Mouse (Mus musculus): ENCODE results near the gene Wbp1. TPM values are rescaled to one million over a fixed set of nuclear protein-coding genes. Genes with fewer than 3 reads are reported as not detected.

Gene Wbp1
- total and polyA plus RNA-seq, 3 experiments = 42.4 to 72.8 TPM; not detected in 1

DNA sequence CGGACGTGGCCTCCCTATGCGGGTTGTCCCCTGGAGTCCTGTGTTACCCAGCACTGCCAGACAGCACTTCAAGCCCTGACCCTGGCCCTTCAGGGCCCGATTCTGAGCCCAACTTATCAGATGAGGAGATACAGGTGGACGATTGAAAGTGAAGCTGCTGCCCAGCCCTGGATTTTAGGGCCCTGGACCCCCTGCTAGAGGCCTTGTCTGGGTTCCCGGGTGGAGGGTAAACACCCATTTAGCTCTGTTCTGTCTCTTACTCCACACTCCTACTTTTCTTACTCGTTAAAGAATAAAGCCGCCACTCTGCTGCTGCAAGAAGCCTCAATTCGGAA is 33.5 kb downstream of the Wbp1 start:
- TF ChIP-seq MAZ (IDR thresholded peaks at IDR 0.05; ENCODE audit: low read depth, low read length) (no peak), TCF12 (IDR thresholded peaks at IDR 0.05; ENCODE audit: low read depth, low read length) (no peak)
- Histone ChIP-seq H3K9me3 (replicated peaks; ENCODE audit: insufficient read depth, low read length) (no peaks in the 10 kb centered on the region), H3K36me3 (ENCODE audit: control insufficient read depth in 1 of 2, insufficient read depth in 2 of 2, low read length in 2 of 2) (no peaks in the 10 kb centered on the region), H3K4me1 (ENCODE audit: control insufficient read depth in 1 of 2, insufficient read depth in 2 of 2, low read length in 2 of 2) (no peaks in the 10 kb centered on the region), H3K9ac (ENCODE audit: control insufficient read depth, low read depth, low read length, poor library complexity, severe bottlenecking) (no peak overlapping the region), H3K27ac (ENCODE audit: control insufficient read depth, low read depth, low read length) (no peak overlapping the region), H3K79me2 (ENCODE audit: control insufficient read depth, insufficient read depth, low read length, poor library complexity) (no peaks in the 10 kb centered on the region), H3K27me3 (ENCODE audit: control insufficient read depth in 1 of 2, insufficient read depth in 2 of 2, low read length in 2 of 2) (peaks cover 2 to 4% of the 10 kb centered on the region in 2 experiments; a peak in 2 of 4 replicates), H3K4me3 (ENCODE audit: control insufficient read depth in 1 of 2, insufficient read depth in 1 of 2, low read depth in 2 of 2, low read length in 2 of 2) (no peak overlapping the region)
- no peak for DNase-seq (ENCODE audit: low read depth, low spot score)

DNA sequence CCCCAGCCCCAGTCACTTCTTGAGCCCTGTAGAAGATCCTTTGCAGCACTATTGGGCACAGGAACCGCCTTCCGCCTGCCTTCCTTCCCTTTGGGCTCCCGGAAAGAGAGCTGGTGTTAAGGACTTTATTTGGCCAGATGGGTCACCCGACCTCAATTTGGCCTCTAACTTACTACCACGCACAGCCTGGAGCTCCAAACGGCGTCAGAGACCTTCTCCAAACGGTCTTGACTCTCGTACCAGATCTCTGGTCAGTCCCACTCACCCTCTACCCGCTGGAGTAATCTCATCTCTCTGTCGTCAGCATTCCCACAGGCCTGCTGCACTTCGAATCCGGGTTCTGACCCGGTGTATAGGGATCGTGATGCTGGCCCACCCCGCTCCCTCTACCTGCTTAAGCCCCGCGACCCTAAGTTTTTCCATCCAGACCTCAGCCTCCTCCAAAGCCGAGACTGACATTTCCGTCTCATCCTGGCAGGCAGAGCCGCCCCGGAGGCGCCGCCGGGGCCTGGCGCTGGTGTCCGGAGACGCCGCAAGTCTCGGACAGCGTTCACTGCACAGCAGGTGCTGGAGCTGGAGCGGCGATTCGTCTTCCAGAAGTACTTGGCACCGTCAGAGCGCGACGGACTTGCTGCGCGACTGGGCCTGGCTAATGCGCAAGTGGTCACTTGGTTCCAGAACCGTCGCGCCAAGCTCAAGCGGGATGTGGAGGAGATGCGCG is 34.0 kb downstream of the Wbp1 start:
- H3K27me3 ChIP-seq (ENCODE audit: control insufficient read depth in 1 of 2, insufficient read depth in 2 of 2, low read length in 2 of 2) = peaks cover 2 to 4% of the 10 kb centered on the region in 2 experiments; a peak in 2 of 4 replicates
- H3K27ac ChIP-seq (ENCODE audit: control insufficient read depth, low read depth, low read length) = no peak overlapping the region
- H3K36me3 ChIP-seq (ENCODE audit: control insufficient read depth in 1 of 2, insufficient read depth in 2 of 2, low read length in 2 of 2) = no peaks in the 10 kb centered on the region
- no peaks in the 10 kb centered on the region for H3K4me1 ChIP-seq (ENCODE audit: control insufficient read depth in 1 of 2, insufficient read depth in 2 of 2, low read length in 2 of 2)
- H3K9me3 ChIP-seq (replicated peaks; ENCODE audit: insufficient read depth, low read length) = no peaks in the 10 kb centered on the region
- no peak overlapping the region for H3K9ac ChIP-seq (ENCODE audit: control insufficient read depth, low read depth, low read length, poor library complexity, severe bottlenecking)
- no peak overlapping the region for H3K4me3 ChIP-seq (ENCODE audit: control insufficient read depth in 1 of 2, insufficient read depth in 1 of 2, low read depth in 2 of 2, low read length in 2 of 2)
- H3K79me2 ChIP-seq (ENCODE audit: control insufficient read depth, insufficient read depth, low read length, poor library complexity) = no peaks in the 10 kb centered on the region
- no peak for DNase-seq (ENCODE audit: low read depth, low spot score)
- TF ChIP-seq MAX (IDR thresholded peaks at IDR 0.05; ENCODE audit: low read length) (no peak), POLR2A (IDR thresholded peaks at IDR 0.05; ENCODE audit: control insufficient read depth in 1 of 2, insufficient read depth in 1 of 2, low read depth in 1 of 2, low read length in 2 of 2, poor library complexity in 1 of 2) (no peak), CHD1 (IDR thresholded peaks at IDR 0.05; ENCODE audit: low read depth, low read length) (no peak), ZNF384 (IDR thresholded peaks at IDR 0.05; ENCODE audit: low read depth, low read length) (no peak), SMC3 (IDR thresholded peaks at IDR 0.05; ENCODE audit: low read depth, low read length) (no peak), SIN3A (IDR thresholded peaks at IDR 0.05; ENCODE audit: low read length) (no peak), ETS1 (IDR thresholded peaks at IDR 0.05; ENCODE audit: low read depth, low read length) (no peak), NRF1 (IDR thresholded peaks at IDR 0.05; ENCODE audit: insufficient read depth, low read depth, low read length, poor library complexity, severe bottlenecking) (no peak), MYB (IDR thresholded peaks at IDR 0.05; ENCODE audit: low read depth, low read length) (no peak)

GRCm38 (mm10) chr6:83086121-83087035 is 35.0 kb downstream of the Wbp1 start, which contains the start of gene Lbx2:
Lbx2 (plus strand) TSS chr6:83086367.
- peaks cover 2 to 4% of the 10 kb centered on the region in 2 experiments; a peak in 2 of 4 replicates for H3K27me3 ChIP-seq (ENCODE audit: control insufficient read depth in 1 of 2, insufficient read depth in 2 of 2, low read length in 2 of 2)
- H3K27ac ChIP-seq (ENCODE audit: control insufficient read depth, low read depth, low read length) = no peak within 1 kb of the TSS
- DNase-seq (ENCODE audit: low read depth, low spot score) = no peak
- H3K79me2 ChIP-seq (ENCODE audit: control insufficient read depth, insufficient read depth, low read length, poor library complexity) = no peaks in the 10 kb centered on the region
- H3K4me1 ChIP-seq (ENCODE audit: control insufficient read depth in 1 of 2, insufficient read depth in 2 of 2, low read length in 2 of 2) = no peaks in the 10 kb centered on the region
- H3K36me3 ChIP-seq (ENCODE audit: control insufficient read depth in 1 of 2, insufficient read depth in 2 of 2, low read length in 2 of 2) = no peaks in the 10 kb centered on the region
- no peak within 1 kb of the TSS for H3K9ac ChIP-seq (ENCODE audit: control insufficient read depth, low read depth, low read length, poor library complexity, severe bottlenecking)
- H3K9me3 ChIP-seq (replicated peaks; ENCODE audit: insufficient read depth, low read length) = no peaks in the 10 kb centered on the region
- H3K4me3 ChIP-seq (ENCODE audit: control insufficient read depth in 1 of 2, insufficient read depth in 1 of 2, low read depth in 2 of 2, low read length in 2 of 2) = no peak within 1 kb of the TSS
- TF ChIP-seq TAL1 (IDR thresholded peaks at IDR 0.05; ENCODE audit: low read length) = no peak
- TF ChIP-seq E2F4 (IDR thresholded peaks at IDR 0.05; ENCODE audit: borderline replicate concordance, low read depth, low read length) = no peak
- TF ChIP-seq SMC3 (IDR thresholded peaks at IDR 0.05; ENCODE audit: low read depth, low read length) = no peak
- TF ChIP-seq GATA1 (IDR thresholded peaks at IDR 0.05; ENCODE audit: low read depth, low read length) = no peak
- no peak for TF ChIP-seq RCOR1 (IDR thresholded peaks at IDR 0.05; ENCODE audit: low read depth, low read length)
- no peak for TF ChIP-seq KAT2A (conservative IDR thresholded peaks at IDR 0.05; ENCODE audit: low read depth, low read length)

Data from MEL (cell line).